Comparison of ENCODE assay signal across 8 mouse cellular contexts in genomic region chr2:131686748-131687147, GRCm38 (mm10).
DNase-seq lines count a peak whose midpoint lies in the region; ATAC-seq lines count a peak whose summit lies in the region.
"Had no signal": no experiment of that assay in that cellular context is flagged by ENCODE, and none has a peak within 500 bp of the region (broad histone marks: within the 10 kb centered on the region; RNA-seq: fewer than 3 reads in every experiment).

No protein-coding gene starts in this region.

- WGBS in midbrain, embryonic 14.5 days, result 78% methylated on average over 2 of the region's 2 CpGs
- 79% methylated on average over 2 of the region's 2 CpGs for WGBS in midbrain, embryonic 10.5 days
- 69% methylated on average over 2 of the region's 2 CpGs for WGBS in forebrain, embryonic 13.5 days

- no peaks in the 10 kb centered on the region for H3K27me3 ChIP-seq in midbrain, embryonic 14.5 days (ENCODE audit: control insufficient read depth, insufficient read depth, low read length)
- H3K27me3 ChIP-seq in midbrain, embryonic 10.5 days (ENCODE audit: low read depth, poor library complexity, severe bottlenecking), result no peaks in the 10 kb centered on the region
- H3K27me3 ChIP-seq in forebrain, embryonic 13.5 days, result no peaks in the 10 kb centered on the region
- H3K27me3 ChIP-seq: liver, embryonic 13.5 days had no signal

- no peak overlapping the region for H3K27ac ChIP-seq in midbrain, embryonic 14.5 days (replicated peaks; ENCODE audit: low read depth, low read length)
- H3K27ac ChIP-seq in midbrain, embryonic 10.5 days (replicated peaks), result no peak overlapping the region
- no peak overlapping the region for H3K27ac ChIP-seq in forebrain, embryonic 13.5 days
- H3K27ac ChIP-seq: liver, embryonic 13.5 days had no signal

- H3K4me1 ChIP-seq in midbrain, embryonic 14.5 days (ENCODE audit: control insufficient read depth, insufficient read depth, low read length), result no peaks in the 10 kb centered on the region
- H3K4me1 ChIP-seq in midbrain, embryonic 10.5 days, result no peaks in the 10 kb centered on the region
- H3K4me1 ChIP-seq in forebrain, embryonic 13.5 days, result no peaks in the 10 kb centered on the region
- H3K4me1 ChIP-seq: liver, embryonic 13.5 days had no signal

- peak; percentile 45 for DNase-seq in midbrain, embryonic 14.5 days
- DNase-seq in midbrain, embryonic 10.5 days (ENCODE audit: low spot score), result no peak
- DNase-seq in frontal cortex, postnatal 36 days (ENCODE audit: low spot score in 2 of 2), result peak; percentile 80 to 83
- DNase-seq in layer of hippocampus, adult 18-20 months (ENCODE audit: low spot score in 2 of 2), result peak; percentile 64 to 91
- DNase-seq in right cerebral cortex, postnatal 4 days, result peak; percentile 80
- DNase-seq in cerebellum, adult 11-12 months, result no peak
- DNase-seq: liver, embryonic 13.5 days had no signal

- no peaks in the 10 kb centered on the region for H3K36me3 ChIP-seq in midbrain, embryonic 14.5 days (ENCODE audit: control insufficient read depth, insufficient read depth, low read length)
- no peaks in the 10 kb centered on the region for H3K36me3 ChIP-seq in midbrain, embryonic 10.5 days
- H3K36me3 ChIP-seq in forebrain, embryonic 13.5 days (ENCODE audit: poor library complexity, severe bottlenecking), result no peaks in the 10 kb centered on the region
- H3K36me3 ChIP-seq: liver, embryonic 13.5 days had no signal

- no peak overlapping the region for H3K9ac ChIP-seq in midbrain, embryonic 14.5 days (replicated peaks; ENCODE audit: low read length)
- no peak overlapping the region for H3K9ac ChIP-seq in forebrain, embryonic 13.5 days
- H3K9ac ChIP-seq: liver, embryonic 13.5 days had no signal

- H3K9me3 ChIP-seq in midbrain, embryonic 14.5 days (ENCODE audit: control insufficient read depth, low read length), result no peaks in the 10 kb centered on the region
- no peaks in the 10 kb centered on the region for H3K9me3 ChIP-seq in midbrain, embryonic 10.5 days (replicated peaks)
- no peaks in the 10 kb centered on the region for H3K9me3 ChIP-seq in forebrain, embryonic 13.5 days (replicated peaks)
- H3K9me3 ChIP-seq: liver, embryonic 13.5 days had no signal

- H3K4me3 ChIP-seq in midbrain, embryonic 14.5 days (replicated peaks; ENCODE audit: low read depth, low read length), result no peak overlapping the region
- H3K4me3 ChIP-seq in midbrain, embryonic 10.5 days, result no peak overlapping the region
- H3K4me3 ChIP-seq in forebrain, embryonic 13.5 days, result no peak overlapping the region
- H3K4me3 ChIP-seq: liver, embryonic 13.5 days had no signal

- no peak overlapping the region for H3K4me2 ChIP-seq in midbrain, embryonic 14.5 days (ENCODE audit: low read length)
- H3K4me2 ChIP-seq in forebrain, embryonic 13.5 days, result no peak overlapping the region
- H3K4me2 ChIP-seq: liver, embryonic 13.5 days had no signal

- no peak for ATAC-seq in midbrain, embryonic 14.5 days (ENCODE audit: low FRiP score, low TSS enrichment)
- no peak for ATAC-seq in forebrain, embryonic 13.5 days

Comparison
In these comparisons a context has a peak if more than half of its experiments do, and no peak if none do; other contexts are left out.
1. DNase-seq: peak in midbrain, embryonic 14.5 days (single experiment), frontal cortex, postnatal 36 days (2 of 2), layer of hippocampus, adult 18-20 months (2 of 2) and right cerebral cortex, postnatal 4 days (single experiment); none in midbrain, embryonic 10.5 days (single experiment) and cerebellum, adult 11-12 months (single experiment).